Mouse (Mus musculus) neural tube, embryonic 14.5 days (tissue): ENCODE measurements around the gene Tlr11. TPM values are rescaled to one million over a fixed set of nuclear protein-coding genes. Genes with fewer than 3 reads are reported as not detected.

Source experiments
- ATAC-seq: fragments of 200-750 bp; cut with Nextera tagmentation; 2 replicates; pipeline ENCODE4 v1.8.0; 2017; ENCODE audit warnings: low read depth, mild to moderate bottlenecking, moderate TSS enrichment, moderate library complexity
- H3K27ac ChIP-seq: fragments of 300-500 bp; sonication (generic); 2 replicates; pipeline ENCODE4 v1.5.1; 2014; ENCODE audit warnings: low read depth, mild to moderate bottlenecking, control low read depth, low read length, moderate library complexity, mixed read lengths
- H3K27me3 ChIP-seq: fragments of 300-500 bp; sonication (generic); 2 replicates; pipeline ENCODE4 v1.6.1; 2014; ENCODE audit warnings: low read length; ENCODE audit not compliant: control insufficient read depth, insufficient read depth
- H3K36me3 ChIP-seq: fragments of 300-500 bp; sonication (generic); 2 replicates; pipeline ENCODE4 v1.6.1; 2014; ENCODE audit warnings: low read length, mixed read lengths; ENCODE audit not compliant: control insufficient read depth, insufficient read depth
- H3K4me1 ChIP-seq: fragments of 300-500 bp; sonication (generic); 2 replicates; pipeline ENCODE4 v1.6.1; 2014; ENCODE audit warnings: low read length; ENCODE audit not compliant: control insufficient read depth, insufficient read depth
- H3K4me2 ChIP-seq: fragments of 300-500 bp; sonication (generic); 2 replicates; pipeline ENCODE4 v1.6.1; 2014; ENCODE audit warnings: mild to moderate bottlenecking, low read depth, low read length, control low read depth
- H3K4me3 ChIP-seq: fragments of 300-500 bp; sonication (generic); 2 replicates; pipeline ENCODE4 v1.5.1; 2014; ENCODE audit warnings: low read depth, low read length, control low read depth, mixed read lengths
- H3K9ac ChIP-seq: fragments of 300-500 bp; sonication (generic); replicated peaks from 2 replicates; pipeline ENCODE4 v1.6.1; 2014; ENCODE audit warnings: low read depth, mild to moderate bottlenecking, control low read depth, low read length, mixed read lengths
- H3K9me3 ChIP-seq: fragments of 300-500 bp; sonication (generic); 2 replicates; pipeline ENCODE4 v1.6.1; 2016; ENCODE audit warnings: low read length; ENCODE audit not compliant: control insufficient read depth
- WGBS: fragments of 180-500 bp; shearing (Covaris S2); extraction: QIAGEN DNeasy Blood & Tissue Kit; methylation state at CpG from one replicate; pipeline ENCODE4 v1.1.7; 2014; 5-methylcytosine and 5-hydroxymethylcytosine counted together
- polyA plus RNA-seq: library from polyadenylated mRNA; unstranded; fragments of >200 nt; fragmentation: Nextera tagmentation; extraction: Ambion mirVana; gene quantifications from 2 replicates; pipeline ENCODE4 v1.2.1, GENCODE M21; 2014

Gene Tlr11
- polyA plus RNA-seq, result not detected in 2 replicates

DNA sequence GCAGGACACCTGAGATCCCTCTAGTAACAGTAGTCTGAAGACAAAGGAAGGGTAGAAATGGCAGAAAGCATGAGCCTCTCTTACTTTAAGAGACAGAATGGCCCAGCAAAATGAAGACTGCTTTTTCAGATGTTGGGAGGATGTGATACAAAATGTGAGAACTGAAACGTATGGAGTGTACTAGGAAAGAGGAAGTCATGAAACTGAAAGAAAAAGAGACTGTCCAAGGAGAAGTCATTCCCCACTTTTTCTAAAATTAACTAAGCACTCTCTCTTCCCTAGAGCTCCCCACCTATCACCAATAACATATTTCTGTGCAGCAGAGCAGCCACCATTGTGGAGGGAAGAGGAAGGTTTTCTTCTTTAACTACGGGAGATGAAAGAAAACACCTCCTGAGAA lies at the start of gene Tlr11:
Gene Tlr11, plus strand, starts transcription at position 322 of the 400 bp plus-strand sequence.
- Histone ChIP-seq H3K9me3 (no peaks in the 10 kb centered on the region), H3K4me2 (no peak within 1 kb of the TSS), H3K9ac (no peak within 1 kb of the TSS), H3K27ac (no peak within 1 kb of the TSS), H3K4me3 (no peak within 1 kb of the TSS), H3K36me3 (no peaks in the 10 kb centered on the region), H3K4me1 (no peaks in the 10 kb centered on the region), H3K27me3 (no peaks in the 10 kb centered on the region)
- 88% methylated on average over 2 of the region's 2 CpGs for WGBS
- no peak for ATAC-seq

DNA sequence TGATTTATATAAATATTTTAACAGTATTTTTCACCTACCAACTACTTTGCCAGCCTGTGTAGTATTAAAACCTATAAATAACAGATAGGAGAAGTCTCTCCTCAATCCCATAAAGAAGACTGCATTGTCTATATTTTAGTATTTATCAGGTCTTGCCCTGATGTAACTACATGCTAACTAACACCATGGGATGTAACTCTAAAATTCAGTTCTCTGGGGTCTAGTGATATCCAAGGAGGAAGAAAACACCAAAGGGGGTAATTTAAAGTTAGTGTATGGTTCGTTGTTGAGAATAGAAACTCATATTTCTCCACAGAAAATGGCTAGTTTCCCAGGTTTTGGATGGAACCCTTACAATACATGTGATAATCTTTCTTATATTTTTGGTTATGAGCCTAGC lies 31.1 kb upstream of the Tlr11 start, which contains the start of gene Olfr734:
Gene Olfr734, minus strand, starts transcription at position 101 of the 400 bp plus-strand sequence.
- no peak within 1 kb of the TSS for H3K4me3 ChIP-seq
- no peaks in the 10 kb centered on the region for H3K9me3 ChIP-seq
- H3K27me3 ChIP-seq, result no peaks in the 10 kb centered on the region
- H3K4me2 ChIP-seq, result no peak within 1 kb of the TSS
- whole genome bisulfite sequencing, result 79% methylated on average over 1 of the region's 1 CpGs
- no peaks in the 10 kb centered on the region for H3K4me1 ChIP-seq
- H3K9ac ChIP-seq, result no peak within 1 kb of the TSS
- H3K27ac ChIP-seq, result no peak within 1 kb of the TSS
- no peaks in the 10 kb centered on the region for H3K36me3 ChIP-seq
- ATAC-seq, result no peak

DNA sequence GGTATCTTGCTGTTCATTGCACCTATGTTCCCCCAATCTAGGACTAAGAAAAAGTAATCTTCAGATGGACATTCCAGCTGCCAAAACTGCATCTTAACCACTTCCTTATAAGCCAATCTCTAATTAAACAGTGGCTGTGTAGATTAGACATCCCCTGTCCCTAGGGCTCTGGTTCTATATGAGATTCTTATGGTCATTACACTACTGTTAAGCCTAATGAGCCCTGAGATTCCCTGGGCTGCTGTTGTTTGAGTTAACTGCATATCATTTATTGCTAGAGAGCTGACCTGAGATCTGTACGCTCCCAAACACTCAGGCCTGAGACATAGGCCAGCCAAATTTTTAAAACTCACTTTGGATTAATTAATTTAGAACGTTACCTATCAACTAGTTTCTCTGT lies 8.9 kb upstream of the Tlr11 start, which contains the start of gene Olfr735:
Gene Olfr735, minus strand, starts transcription at position 77 of the 400 bp plus-strand sequence.
- Histone ChIP-seq H3K27me3 (no peaks in the 10 kb centered on the region), H3K4me2 (no peak within 1 kb of the TSS), H3K4me1 (no peaks in the 10 kb centered on the region), H3K9ac (no peak within 1 kb of the TSS), H3K9me3 (no peaks in the 10 kb centered on the region), H3K36me3 (no peaks in the 10 kb centered on the region), H3K27ac (no peak within 1 kb of the TSS), H3K4me3 (no peak within 1 kb of the TSS)
- 73% methylated on average over 2 of the region's 2 CpGs for WGBS
- ATAC-seq, result 0 out of 2 replicates have a peak, but pooled peaks have one; percentile 24

DNA sequence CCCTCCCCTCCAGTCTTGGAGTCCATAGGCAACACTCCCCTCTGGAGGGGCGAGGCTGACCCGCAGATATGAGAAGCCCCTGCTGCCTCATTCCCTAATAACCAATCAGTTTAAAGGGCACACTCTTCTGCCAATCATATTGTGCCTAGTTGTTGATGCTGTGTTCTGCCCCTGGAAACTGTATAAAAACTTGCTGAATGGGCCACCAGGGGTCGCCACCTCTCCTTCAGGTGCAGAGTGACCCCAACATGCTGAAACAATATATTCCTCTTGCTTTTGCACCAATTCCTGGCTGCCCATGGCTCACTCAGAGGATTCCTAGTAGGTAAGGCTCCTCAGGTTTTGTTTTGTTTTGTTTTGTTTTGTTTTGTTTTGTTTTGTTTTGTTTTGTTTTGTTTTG lies 5.3 kb upstream of the Tlr11 start:
- Histone ChIP-seq H3K36me3 (no peaks in the 10 kb centered on the region), H3K4me2 (no peak overlapping the region), H3K27me3 (no peaks in the 10 kb centered on the region), H3K9ac (no peak overlapping the region), H3K27ac (no peak overlapping the region), H3K9me3 (no peaks in the 10 kb centered on the region), H3K4me1 (no peaks in the 10 kb centered on the region), H3K4me3 (no peak overlapping the region)
- ATAC-seq, result no peak
- WGBS, result 61% methylated on average over 3 of the region's 3 CpGs

DNA sequence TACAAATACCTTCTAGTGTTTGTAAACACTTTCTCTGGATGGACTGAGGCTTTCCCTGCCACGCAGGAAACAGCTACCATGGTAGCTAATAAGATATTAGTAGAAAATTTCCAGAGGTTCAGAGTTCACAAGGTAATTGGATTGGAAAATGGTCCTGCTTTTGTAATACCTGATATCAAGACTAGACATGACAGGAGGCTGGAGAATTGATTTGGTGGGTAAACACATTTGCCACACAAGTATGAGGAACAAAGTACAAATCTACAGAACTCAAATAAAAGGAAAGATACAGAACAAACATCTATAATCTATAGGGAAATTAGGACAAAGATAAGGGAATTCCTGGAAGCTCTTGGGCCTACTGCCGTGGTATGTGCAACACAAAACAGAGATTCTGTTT lies 989 bp upstream of the Tlr11 start:
- 79% methylated on average over 2 of the region's 2 CpGs for whole genome bisulfite sequencing
- no peak for ATAC-seq
- H3K4me3 ChIP-seq, result no peak overlapping the region
- no peak overlapping the region for H3K27ac ChIP-seq
- H3K27me3 ChIP-seq, result no peaks in the 10 kb centered on the region
- H3K36me3 ChIP-seq, result no peaks in the 10 kb centered on the region
- no peak overlapping the region for H3K4me2 ChIP-seq
- no peaks in the 10 kb centered on the region for H3K9me3 ChIP-seq
- no peaks in the 10 kb centered on the region for H3K4me1 ChIP-seq
- no peak overlapping the region for H3K9ac ChIP-seq

DNA sequence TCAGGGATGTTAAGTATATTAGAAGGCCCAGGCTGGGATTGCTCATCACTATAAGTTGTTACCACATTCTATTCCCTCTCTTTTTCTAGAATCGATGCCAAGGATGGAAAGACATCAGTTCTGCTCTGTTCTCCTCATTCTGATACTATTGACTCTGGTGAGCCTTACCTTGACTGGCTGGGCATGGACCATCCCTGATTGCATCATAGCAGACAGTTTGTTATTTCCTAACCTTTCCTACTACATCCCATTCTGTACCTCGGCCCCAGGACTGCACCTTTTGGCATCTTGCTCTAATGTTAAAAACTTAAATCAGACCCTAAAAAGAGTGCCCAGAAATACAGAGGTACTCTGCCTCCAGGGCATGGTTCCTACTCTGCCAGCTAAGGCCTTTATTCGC lies 2.8 kb downstream of the Tlr11 start:
- no peak for ATAC-seq
- Histone ChIP-seq H3K27me3 (no peaks in the 10 kb centered on the region), H3K4me2 (no peak overlapping the region), H3K4me3 (no peak overlapping the region), H3K4me1 (no peaks in the 10 kb centered on the region), H3K9me3 (no peaks in the 10 kb centered on the region), H3K27ac (no peak overlapping the region), H3K36me3 (no peaks in the 10 kb centered on the region), H3K9ac (no peak overlapping the region)
- WGBS, result 85% methylated on average over 3 of the region's 3 CpGs

DNA sequence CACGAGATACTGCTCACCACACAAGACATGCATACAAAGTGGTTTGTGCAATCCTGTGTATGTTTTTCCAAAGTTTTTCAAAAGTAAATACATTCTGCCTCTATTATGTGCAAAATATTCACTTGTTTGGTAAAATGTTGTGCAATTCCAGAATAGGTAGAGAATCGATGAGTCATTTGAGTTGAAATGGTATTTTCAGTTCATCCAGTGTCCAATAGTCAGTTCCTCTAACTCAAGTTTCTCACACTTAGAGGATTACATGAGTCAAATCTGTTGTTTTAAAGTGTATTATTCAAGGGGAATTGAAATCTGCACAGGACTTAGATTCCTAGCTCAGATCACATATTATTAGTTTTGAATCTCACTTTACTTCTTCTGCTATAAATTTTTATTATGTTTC lies 5.8 kb downstream of the Tlr11 start:
- WGBS, result 87% methylated on average over 2 of the region's 2 CpGs
- H3K4me3 ChIP-seq, result no peak overlapping the region
- no peak for ATAC-seq

DNA sequence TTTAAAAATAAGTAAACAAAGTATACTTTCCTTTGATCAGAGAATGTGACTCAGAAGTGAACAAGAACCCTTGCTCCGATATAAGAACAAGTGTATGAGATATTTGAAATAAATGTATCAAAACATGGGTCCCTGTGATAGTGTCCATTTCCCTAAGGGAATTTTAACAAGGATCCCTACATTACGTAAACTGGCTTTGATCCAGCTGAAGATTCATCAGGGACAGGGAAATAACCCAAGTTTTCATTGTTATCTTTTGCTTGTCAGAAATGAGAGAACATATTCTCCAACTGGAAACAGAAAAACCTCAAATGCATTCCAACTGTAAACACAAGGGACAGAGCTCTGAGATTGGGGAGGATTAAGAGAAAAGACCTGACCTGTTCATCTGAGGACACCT lies 23.1 kb downstream of the Tlr11 start, which contains the start of gene Olfr736:
Gene Olfr736, plus strand, starts transcription at position 301 of the 400 bp plus-strand sequence.
- WGBS, result 90% methylated on average over 2 of the region's 2 CpGs

More for the DNA sequence above, 5.8 kb downstream of the Tlr11 start:
- Histone ChIP-seq H3K9me3 (no peaks in the 10 kb centered on the region), H3K27me3 (no peaks in the 10 kb centered on the region), H3K4me1 (no peaks in the 10 kb centered on the region), H3K9ac (no peak overlapping the region), H3K27ac (no peak overlapping the region), H3K4me2 (no peak overlapping the region), H3K36me3 (no peaks in the 10 kb centered on the region)

DNA sequence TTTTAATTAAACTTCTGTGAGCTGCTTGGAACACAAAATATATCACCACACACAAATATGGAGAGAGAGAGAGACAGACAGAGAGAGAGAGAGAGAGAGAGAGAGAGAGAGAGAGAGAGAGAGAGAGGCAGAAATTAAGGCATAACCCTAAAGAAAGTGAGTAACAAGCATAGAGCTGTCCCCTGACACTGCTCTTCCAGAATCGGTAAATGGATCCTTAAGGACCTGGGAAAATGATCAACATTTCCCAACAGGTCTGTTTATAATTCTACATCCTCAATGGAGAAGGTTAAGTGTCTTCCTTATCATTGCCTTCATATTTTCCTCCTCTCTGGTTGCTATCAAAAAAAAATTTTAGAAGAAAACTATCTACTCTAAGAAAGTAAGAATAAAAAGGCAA lies 49.6 kb downstream of the Tlr11 start, which contains the start of gene Olfr738:
Gene Olfr738, plus strand, starts transcription at position 301 of the 400 bp plus-strand sequence.
- ATAC-seq, result no peak
- Histone ChIP-seq H3K4me3 (no peak within 1 kb of the TSS), H3K27ac (no peak within 1 kb of the TSS), H3K36me3 (no peaks in the 10 kb centered on the region), H3K9me3 (no peaks in the 10 kb centered on the region), H3K4me2 (no peak within 1 kb of the TSS), H3K4me1 (no peaks in the 10 kb centered on the region), H3K9ac (no peak within 1 kb of the TSS), H3K27me3 (no peaks in the 10 kb centered on the region)
- 86% methylated on average over 1 of the region's 1 CpGs for WGBS

More for the DNA sequence above, 23.1 kb downstream of the Tlr11 start, which contains the start of gene Olfr736:
- Histone ChIP-seq H3K27me3 (no peaks in the 10 kb centered on the region), H3K4me3 (no peak within 1 kb of the TSS), H3K36me3 (no peaks in the 10 kb centered on the region), H3K9ac (no peak within 1 kb of the TSS), H3K4me1 (no peaks in the 10 kb centered on the region), H3K9me3 (no peaks in the 10 kb centered on the region), H3K27ac (no peak within 1 kb of the TSS), H3K4me2 (no peak within 1 kb of the TSS)
- no peak for ATAC-seq
